Mouse (Mus musculus) heart, embryonic 13.5 days (tissue): ENCODE data around the gene Tada2a. TPM values are rescaled to one million over a fixed set of nuclear protein-coding genes. Genes with fewer than 3 reads are reported as not detected.

ENCODE experiments used
- ATAC-seq: fragments of 200-750 bp; cut with Nextera tagmentation; 2 replicates; pipeline ENCODE4 v1.8.0; 2017; ENCODE audit warnings: moderate TSS enrichment; ENCODE audit not compliant: insufficient number of reproducible peaks, low FRiP score, low TSS enrichment; ENCODE audit errors: extremely low read depth
- H3K27ac ChIP-seq: fragments of 300-500 bp; sonication (generic); replicated peaks from 2 replicates; pipeline ENCODE4 v1.5.1; 2015; ENCODE audit warnings: moderate library complexity, mild to moderate bottlenecking, inconsistent platforms
- H3K27me3 ChIP-seq: fragments of 300-500 bp; sonication (generic); replicated peaks from 2 replicates; pipeline ENCODE4 v1.6.1; 2015; ENCODE audit warnings: mild to moderate bottlenecking, inconsistent platforms
- H3K36me3 ChIP-seq: fragments of 300-500 bp; sonication (generic); 2 replicates; pipeline ENCODE4 v1.6.1; 2015; ENCODE audit warnings: mild to moderate bottlenecking, inconsistent platforms
- H3K4me1 ChIP-seq: fragments of 300-500 bp; sonication (generic); 2 replicates; pipeline ENCODE4 v1.6.1; 2015; ENCODE audit warnings: inconsistent platforms
- H3K4me2 ChIP-seq: fragments of 300-500 bp; sonication (generic); 2 replicates; pipeline ENCODE4 v1.6.1; 2015; ENCODE audit warnings: inconsistent platforms, mild to moderate bottlenecking, moderate library complexity
- H3K4me3 ChIP-seq: fragments of 300-500 bp; sonication (generic); 2 replicates; pipeline ENCODE4 v1.5.1; 2015; ENCODE audit warnings: moderate library complexity, mild to moderate bottlenecking, inconsistent platforms
- H3K9ac ChIP-seq: fragments of 300-500 bp; sonication (generic); 2 replicates; pipeline ENCODE4 v1.6.1; 2015; ENCODE audit warnings: inconsistent platforms, mild to moderate bottlenecking, moderate library complexity
- H3K9me3 ChIP-seq: fragments of 300-500 bp; sonication (generic); 2 replicates; pipeline ENCODE4 v1.6.1; 2016; ENCODE audit warnings: inconsistent platforms
- WGBS: fragments of 180-500 bp; shearing (Covaris S2); methylation state at CpG from one replicate; pipeline ENCODE4 v1.1.7; 2015; ENCODE audit warnings: mixed read lengths; 5-methylcytosine and 5-hydroxymethylcytosine counted together
- polyA plus RNA-seq: library from polyadenylated mRNA; unstranded; fragments of >200 nt; fragmentation: Nextera tagmentation; extraction: Ambion mirVana; gene quantifications from 2 replicates; pipeline ENCODE4 v1.2.1, GENCODE M21; 2015

The Tada2a gene
- polyA plus RNA-seq, 1 experiment from 2014 or later: 19.9 TPM

DNA sequence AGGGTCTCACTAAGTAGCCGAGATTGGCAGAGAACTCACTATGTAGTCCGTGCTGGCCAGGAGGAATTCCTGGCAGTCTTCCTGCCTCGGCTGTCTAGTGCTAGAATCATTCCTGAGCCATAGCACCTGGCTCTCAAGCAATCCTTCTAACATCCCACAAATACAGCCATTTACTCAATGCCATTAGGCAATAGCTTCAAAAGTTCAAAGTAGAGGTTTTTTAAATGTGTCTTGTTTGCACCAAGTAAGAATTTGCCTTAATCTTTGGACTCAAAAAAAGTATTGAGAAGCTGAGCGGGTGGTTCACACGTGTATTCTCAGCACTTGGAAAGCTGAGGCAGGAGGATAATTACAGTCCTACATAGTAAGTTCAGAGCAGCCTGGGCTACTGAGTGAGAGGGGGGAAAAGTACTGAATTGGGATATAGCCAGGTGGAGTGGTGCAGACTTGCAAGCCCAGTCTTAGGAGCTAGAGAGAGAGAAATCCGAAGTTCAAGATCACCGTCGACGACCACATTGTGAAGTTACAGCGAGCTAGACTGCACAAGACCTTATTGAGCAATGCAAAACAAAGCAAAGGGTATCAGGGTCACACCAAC is 15.9 kb upstream of the Tada2a start:
- no peak overlapping the region for H3K4me3 ChIP-seq
- no peak for ATAC-seq
- WGBS: 74% methylated on average over 10 of the region's 10 CpGs
- no peak overlapping the region for H3K9ac ChIP-seq
- H3K9me3 ChIP-seq: no peaks in the 10 kb centered on the region
- no peak overlapping the region for H3K27ac ChIP-seq
- H3K27me3 ChIP-seq: 0 out of 2 replicates have a peak, but pooled peaks cover 4% of the 10 kb centered on the region
- no peak overlapping the region for H3K4me2 ChIP-seq
- no peaks in the 10 kb centered on the region for H3K36me3 ChIP-seq
- no peaks in the 10 kb centered on the region for H3K4me1 ChIP-seq

DNA sequence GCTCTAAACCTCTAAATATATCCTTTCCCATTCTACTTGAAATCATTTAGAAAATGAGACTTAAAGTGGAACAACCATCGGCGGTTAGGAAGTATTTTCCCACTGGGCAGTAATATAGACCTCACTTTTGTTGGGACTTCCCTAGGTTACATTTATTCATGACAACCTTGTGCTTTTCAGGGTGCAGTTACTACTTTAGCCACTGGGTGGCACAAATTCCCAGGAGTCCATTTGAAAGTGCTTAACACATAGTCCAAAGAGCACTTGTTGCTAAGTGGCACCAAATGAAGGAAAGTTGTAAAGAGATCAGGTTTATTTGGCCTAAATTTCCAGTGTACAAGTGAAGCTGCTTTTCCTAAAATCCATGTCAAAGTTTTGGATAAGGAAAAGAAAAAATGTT is 12.4 kb upstream of the Tada2a start:
- Histone ChIP-seq H3K9me3 (no peaks in the 10 kb centered on the region), H3K4me2 (no peak overlapping the region), H3K27ac (no peak overlapping the region), H3K36me3 (no peaks in the 10 kb centered on the region), H3K27me3 (0 out of 2 replicates have a peak, but pooled peaks cover 4% of the 10 kb centered on the region), H3K4me3 (no peak overlapping the region), H3K4me1 (peaks cover 7% of the 10 kb centered on the region; the same call in 1 of the 2 replicates), H3K9ac (no peak overlapping the region)
- no peak for ATAC-seq
- WGBS: 50% methylated on average over 2 of the region's 2 CpGs

GRCm38 (mm10) chr11:84136453-84136852 is 7.1 kb upstream of the Tada2a start:
- H3K9me3 ChIP-seq: no peaks in the 10 kb centered on the region
- WGBS: 75% methylated on average over 3 of the region's 3 CpGs
- H3K9ac ChIP-seq: no peak overlapping the region
- ATAC-seq: no peak
- no peak overlapping the region for H3K4me2 ChIP-seq
- peaks cover 7% of the 10 kb centered on the region; the same call in 1 of the 2 replicates for H3K4me1 ChIP-seq
- no peaks in the 10 kb centered on the region for H3K36me3 ChIP-seq
- no peaks in the 10 kb centered on the region for H3K27me3 ChIP-seq
- no peak overlapping the region for H3K27ac ChIP-seq
- no peak overlapping the region for H3K4me3 ChIP-seq

DNA sequence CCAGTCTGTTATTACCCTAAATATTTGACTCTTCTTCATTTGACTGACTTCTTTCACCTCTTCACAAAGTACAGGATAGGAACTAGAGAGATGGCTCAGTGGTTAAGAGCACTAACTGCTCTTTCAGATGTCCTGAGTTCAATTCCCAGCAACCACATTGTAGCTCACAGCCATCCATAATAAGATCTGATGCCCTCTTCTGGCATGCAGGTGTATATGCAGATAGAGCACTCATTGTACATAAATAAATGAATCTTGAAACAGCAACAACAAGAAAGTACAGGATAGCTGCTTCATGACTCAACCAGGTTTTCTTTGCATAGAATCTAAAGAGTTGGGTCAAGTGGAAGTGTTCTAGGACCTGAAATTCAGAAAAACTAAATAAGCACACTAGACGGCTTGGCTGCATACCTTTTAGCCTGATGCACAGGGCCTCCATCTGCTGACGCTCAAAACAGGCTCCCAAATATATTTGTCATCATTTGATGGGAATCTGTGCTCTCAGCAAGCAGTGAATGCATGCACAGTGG is 5.0 kb upstream of the Tada2a start:
- H3K4me3 ChIP-seq: no peak overlapping the region
- H3K9me3 ChIP-seq: no peaks in the 10 kb centered on the region
- no peaks in the 10 kb centered on the region for H3K27me3 ChIP-seq
- H3K4me1 ChIP-seq: peaks cover 12% of the 10 kb centered on the region
- ATAC-seq: no peak
- H3K4me2 ChIP-seq: no peak overlapping the region
- no peak overlapping the region for H3K9ac ChIP-seq
- H3K27ac ChIP-seq: no peak overlapping the region
- 86% methylated on average over 2 of the region's 2 CpGs for WGBS
- H3K36me3 ChIP-seq: no peaks in the 10 kb centered on the region

DNA sequence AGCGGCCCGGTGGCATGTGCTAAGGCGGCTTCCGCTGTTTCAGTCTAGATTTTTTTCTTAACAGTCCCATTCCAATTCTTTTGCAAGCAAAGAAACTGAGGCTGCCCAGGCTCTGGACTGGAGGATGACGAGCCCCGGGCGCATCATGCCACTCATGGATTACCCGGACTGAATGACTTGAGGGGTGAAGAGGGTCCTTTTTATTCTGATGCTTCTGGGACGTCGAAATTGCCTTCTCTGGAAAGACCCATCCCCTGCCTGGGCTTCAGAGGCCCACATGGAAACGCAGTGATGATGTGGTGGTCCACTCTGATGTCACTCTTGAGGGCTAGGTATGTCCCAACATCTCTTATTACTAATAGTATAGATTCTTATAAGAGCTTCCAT is 392 bp upstream of the Tada2a start:
- H3K27me3 ChIP-seq: no peaks in the 10 kb centered on the region
- H3K9me3 ChIP-seq: no peaks in the 10 kb centered on the region
- no peak for ATAC-seq
- peak overlapping the region; percentile 89 for H3K4me2 ChIP-seq
- H3K36me3 ChIP-seq: peaks cover 23% of the 10 kb centered on the region
- H3K4me3 ChIP-seq: peak overlapping the region; percentile 82
- H3K4me1 ChIP-seq: peaks cover 13% of the 10 kb centered on the region
- WGBS: 6% methylated on average over 11 of the region's 11 CpGs
- no peak overlapping the region for H3K27ac ChIP-seq
- peak overlapping the region; percentile 87 for H3K9ac ChIP-seq

GRCm38 (mm10) chr11:84127977-84128376 is 1.4 kb downstream of the Tada2a start:
- Histone ChIP-seq H3K36me3 (peaks cover 39% of the 10 kb centered on the region), H3K27me3 (no peaks in the 10 kb centered on the region), H3K4me2 (peak overlapping the region; percentile 89; the same call in 1 of the 2 replicates), H3K9me3 (no peaks in the 10 kb centered on the region), H3K9ac (no peak overlapping the region), H3K4me3 (no peak overlapping the region), H3K4me1 (peaks cover 13% of the 10 kb centered on the region), H3K27ac (no peak overlapping the region)
- no peak for ATAC-seq
- 91% methylated on average over 4 of the region's 4 CpGs for WGBS

DNA sequence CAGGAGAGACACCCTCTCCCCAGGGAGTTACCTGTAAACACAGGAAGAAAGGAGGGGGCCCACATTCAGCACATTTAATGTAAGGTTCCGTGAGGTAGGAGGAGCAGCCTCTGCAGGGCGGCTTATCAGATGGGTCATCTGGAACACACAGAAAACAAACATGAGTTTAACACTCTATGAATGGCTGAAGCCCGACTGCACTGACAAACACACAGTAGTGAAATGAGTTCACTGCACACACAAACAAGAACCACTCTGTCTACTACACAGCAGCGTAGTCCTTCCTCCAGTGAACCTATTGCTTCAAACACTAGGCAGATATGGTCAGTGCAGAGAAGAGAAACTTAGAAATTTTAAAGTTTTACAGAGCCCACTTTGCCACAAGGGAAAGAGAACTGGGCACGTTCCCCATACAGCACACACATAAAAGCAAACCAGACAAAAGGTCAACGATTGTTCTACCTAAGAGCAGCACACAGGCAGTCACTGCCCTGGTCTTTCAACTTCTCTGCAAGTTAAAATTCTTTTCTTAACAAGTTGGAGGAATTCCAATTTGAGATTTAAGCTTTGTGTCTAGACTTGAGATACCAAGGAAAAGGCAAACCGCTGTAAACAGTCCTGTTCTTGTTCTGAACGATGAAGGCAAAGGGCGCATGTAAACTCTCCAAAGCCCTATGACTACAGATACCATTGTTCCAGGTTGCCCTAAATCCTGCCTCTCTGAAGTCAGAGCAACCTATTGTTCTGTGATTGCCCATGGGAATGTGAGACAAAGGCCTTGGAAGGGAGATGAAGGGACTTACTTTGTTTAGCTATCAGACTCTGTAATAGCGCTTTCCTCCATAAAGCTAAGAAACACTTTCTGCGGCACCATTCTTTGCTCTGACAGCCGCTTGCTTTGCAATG is 8.1 kb downstream of the Tada2a start:
- H3K27ac ChIP-seq: peak overlapping the region; percentile 34; the same call in 1 of the 2 replicates
- H3K4me1 ChIP-seq: peaks cover 8% of the 10 kb centered on the region
- H3K9ac ChIP-seq: no peak overlapping the region
- no peak for ATAC-seq
- no peaks in the 10 kb centered on the region for H3K9me3 ChIP-seq
- WGBS: 73% methylated on average over 12 of the region's 12 CpGs
- peaks cover 92% of the 10 kb centered on the region for H3K36me3 ChIP-seq
- H3K4me3 ChIP-seq: no peak overlapping the region
- H3K27me3 ChIP-seq: no peaks in the 10 kb centered on the region
- H3K4me2 ChIP-seq: no peak overlapping the region

GRCm38 (mm10) chr11:84117431-84117830 is 12.0 kb downstream of the Tada2a start:
- Histone ChIP-seq H3K4me3 (no peak overlapping the region), H3K27me3 (no peaks in the 10 kb centered on the region), H3K4me1 (peaks cover 23% of the 10 kb centered on the region), H3K9me3 (no peaks in the 10 kb centered on the region), H3K4me2 (no peak overlapping the region), H3K36me3 (peaks cover 79% of the 10 kb centered on the region), H3K9ac (no peak overlapping the region), H3K27ac (no peak overlapping the region)
- WGBS: 88% methylated on average over 4 of the region's 4 CpGs
- ATAC-seq: no peak

- no peak overlapping the region for H3K4me2 ChIP-seq
- no peaks in the 10 kb centered on the region for H3K27me3 ChIP-seq
- no peak overlapping the region for H3K9ac ChIP-seq
- H3K9me3 ChIP-seq: no peaks in the 10 kb centered on the region
- H3K36me3 ChIP-seq: peaks cover 78% of the 10 kb centered on the region
- 64% methylated on average over 2 of the region's 2 CpGs for WGBS
- H3K4me1 ChIP-seq: peaks cover 20% of the 10 kb centered on the region
- 0 out of 2 replicates have a peak overlapping the region, but pooled peaks have one; percentile 1 for H3K27ac ChIP-seq
- no peak for ATAC-seq
- no peak overlapping the region for H3K4me3 ChIP-seq
These were observed 13.2 kb downstream of the Tada2a start for GRCm38 (mm10) chr11:84116221-84116620.

- H3K4me1 ChIP-seq: peaks cover 20% of the 10 kb centered on the region
- H3K9ac ChIP-seq: no peak overlapping the region
- H3K27me3 ChIP-seq: no peaks in the 10 kb centered on the region
- WGBS: 55% methylated on average over 9 of the region's 9 CpGs
- H3K36me3 ChIP-seq: peaks cover 78% of the 10 kb centered on the region
- no peak for ATAC-seq
- no peak overlapping the region for H3K4me2 ChIP-seq
- no peak overlapping the region for H3K4me3 ChIP-seq
- 0 out of 2 replicates have a peak overlapping the region, but pooled peaks have one; percentile 1 for H3K27ac ChIP-seq
- H3K9me3 ChIP-seq: no peaks in the 10 kb centered on the region
These were observed 13.8 kb downstream of the Tada2a start for GRCm38 (mm10) chr11:84115646-84116045.

DNA sequence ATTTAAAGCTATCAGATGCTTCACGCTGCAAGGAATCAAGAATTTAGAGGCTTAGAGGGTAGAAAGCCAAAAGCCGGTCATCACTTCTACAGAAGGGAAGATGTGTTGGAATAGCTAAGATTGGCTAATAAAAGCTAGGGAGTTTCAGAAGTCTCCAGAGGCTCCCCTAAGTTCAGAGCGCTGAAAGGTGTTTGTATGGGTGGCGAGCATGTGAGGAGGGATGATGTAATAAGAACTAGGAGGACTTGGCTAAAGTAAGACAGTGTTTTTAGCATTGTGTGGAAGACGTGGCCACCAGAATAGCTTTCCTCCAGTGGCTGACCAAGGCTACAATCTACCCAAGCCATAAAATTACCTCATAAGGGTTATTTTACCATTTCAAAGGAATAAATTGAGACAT is 15.8 kb downstream of the Tada2a start:
- Histone ChIP-seq H3K9ac (no peak overlapping the region), H3K9me3 (no peaks in the 10 kb centered on the region), H3K27me3 (no peaks in the 10 kb centered on the region), H3K4me3 (no peak overlapping the region), H3K36me3 (peaks cover 78% of the 10 kb centered on the region), H3K27ac (no peak overlapping the region), H3K4me2 (no peak overlapping the region), H3K4me1 (peaks cover 20% of the 10 kb centered on the region)
- 81% methylated on average over 5 of the region's 5 CpGs for WGBS
- no peak for ATAC-seq
